Mouse (Mus musculus) spleen, adult 18-20 months (tissue): ENCODE data around the gene Epsti1.

Experiments used
- DNase-seq, 2 experiments: peaks; one replicate each; pipeline ENCODE4 v3.0.0; 2022; ENCODE audit warnings: mixed read lengths in 2 of 2

Gene Epsti1

DNA sequence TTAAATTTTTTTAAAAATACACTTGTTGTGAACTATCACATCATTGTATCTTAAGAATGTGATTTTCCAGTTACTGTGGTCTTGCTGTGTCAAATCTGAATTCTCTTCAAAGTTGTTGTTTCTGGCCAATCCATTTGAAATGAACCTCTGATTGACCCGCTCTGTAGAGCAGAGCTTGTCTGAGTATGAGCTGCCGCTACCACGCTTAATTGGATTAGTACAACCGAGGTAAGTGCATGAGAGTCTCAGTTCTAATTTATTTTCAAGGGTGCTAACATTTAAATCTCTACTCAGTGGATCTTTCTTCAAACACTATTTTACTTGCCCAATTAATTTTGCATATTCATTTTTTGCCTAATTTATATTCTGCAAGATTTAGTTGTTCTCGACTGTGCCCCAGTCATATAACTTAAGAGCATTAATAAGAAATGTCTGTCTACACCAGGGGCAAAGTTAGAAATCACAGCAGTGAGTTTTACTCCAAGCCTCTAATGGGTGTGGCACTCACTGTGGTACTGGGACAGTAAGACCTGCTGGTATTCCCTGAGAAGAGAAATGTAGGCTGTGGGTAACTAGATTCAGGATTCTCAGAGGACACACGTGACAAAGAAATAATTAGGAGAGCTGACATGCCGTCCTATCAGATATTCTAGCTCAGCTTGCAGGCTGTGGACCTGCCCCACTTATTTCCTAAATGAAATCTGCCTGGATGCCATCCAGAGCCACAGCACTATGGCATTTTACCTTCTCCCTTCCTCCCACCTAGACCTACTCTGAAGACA is 111.7 kb downstream of the Epsti1 start:
- no peak for DNase-seq

DNA sequence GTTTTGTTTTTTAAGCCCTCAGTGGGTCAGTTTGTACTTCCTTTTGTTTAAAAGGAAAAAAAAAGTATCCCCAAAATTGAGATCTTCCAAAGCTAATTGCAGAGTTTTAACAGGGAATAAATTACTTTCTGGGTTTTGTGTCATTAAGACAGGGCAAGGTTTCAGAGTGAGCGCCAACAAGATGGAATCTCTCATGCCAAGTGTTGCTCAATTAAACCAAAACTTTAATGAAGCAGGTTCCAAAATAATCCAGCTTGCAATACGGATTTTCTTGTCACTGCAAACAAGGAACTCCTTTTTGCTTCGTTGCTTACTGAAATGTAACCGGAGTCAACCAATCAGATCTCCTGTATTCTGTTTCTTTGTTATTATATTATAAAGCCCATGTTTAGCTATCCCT is 112.4 kb downstream of the Epsti1 start:
- no peak for DNase-seq

- no peak for DNase-seq
Observed at GRCm38 (mm10) chr14:78019935-78020334, 115.9 kb downstream of the Epsti1 start.

GRCm38 (mm10) chr14:78038876-78039275 is 134.8 kb downstream of the Epsti1 start:
- no peak for DNase-seq

DNA sequence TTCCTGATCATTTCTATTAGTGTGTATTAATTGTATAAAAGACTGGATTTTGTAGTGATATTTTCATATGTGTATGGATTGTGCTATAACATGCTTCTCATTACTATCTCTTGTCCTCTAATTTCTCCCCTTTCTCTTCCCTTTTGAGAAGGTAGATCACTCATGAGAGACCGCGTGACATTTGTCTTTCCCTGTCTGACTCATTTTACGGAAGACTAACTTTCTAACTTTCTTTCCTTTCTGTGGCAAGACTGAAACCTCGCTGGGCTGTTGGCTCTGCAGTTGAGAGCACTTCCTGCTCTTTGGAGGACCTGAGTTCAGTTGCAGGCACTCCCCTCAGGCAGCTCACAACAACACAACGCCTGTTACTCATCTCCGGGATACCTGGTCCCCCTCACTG is 136.6 kb downstream of the Epsti1 start:
- no peak for DNase-seq

GRCm38 (mm10) chr14:78041886-78042526 is 138.0 kb downstream of the Epsti1 start:
- DNase-seq = no peak

GRCm38 (mm10) chr14:78043079-78043478 is 139.0 kb downstream of the Epsti1 start:
- DNase-seq = no peak

GRCm38 (mm10) chr14:78048258-78048657 is 144.2 kb downstream of the Epsti1 start:
- DNase-seq = no peak

GRCm38 (mm10) chr14:78048674-78049073 is 144.6 kb downstream of the Epsti1 start:
- no peak for DNase-seq
